ENCODE assay signal across 8 mouse cellular contexts in genomic region chr5:100428734-100429343, GRCm38 (mm10). TPM values are rescaled to one million over a fixed set of nuclear protein-coding genes. Genes with fewer than 3 reads are reported as not detected.
DNase-seq lines count a peak whose midpoint lies in the region; ATAC-seq and TF ChIP-seq lines count a peak whose summit lies in the region.

No protein-coding gene starts in this region.

- no peaks in the 10 kb centered on the region for H3K27me3 ChIP-seq in C2C12 (ENCODE audit: control insufficient read depth, insufficient read depth, insufficient read length)
- no peaks in the 10 kb centered on the region for H3K27me3 ChIP-seq in erythroblast, embryonic 14.5 days (ENCODE audit: control insufficient read depth)
- no peaks in the 10 kb centered on the region for H3K27me3 ChIP-seq in liver, embryonic 11.5 days (replicated peaks; ENCODE audit: control insufficient read depth, insufficient read depth, low read length)
- H3K27me3 ChIP-seq in stomach, embryonic 16.5 days (ENCODE audit: control insufficient read depth, insufficient read depth, low read length), result no peaks in the 10 kb centered on the region

- H3K79me3 ChIP-seq in C2C12 (ENCODE audit: low read depth), result peaks cover 60% of the 10 kb centered on the region

- peak overlapping the region; percentile 99 for H3ac ChIP-seq in C2C12 (ENCODE audit: control insufficient read depth, insufficient read length, low read depth)

- peaks cover 57% of the 10 kb centered on the region for H3K4me1 ChIP-seq in erythroblast, embryonic 14.5 days (ENCODE audit: control insufficient read depth)
- peaks cover 40% of the 10 kb centered on the region for H3K4me1 ChIP-seq in liver, embryonic 11.5 days (replicated peaks; ENCODE audit: control insufficient read depth, insufficient read depth, low read length)
- H3K4me1 ChIP-seq in stomach, embryonic 16.5 days (ENCODE audit: control insufficient read depth, insufficient read depth, low read length), result peaks cover 32% of the 10 kb centered on the region

- H3K36me3 ChIP-seq in C2C12 (ENCODE audit: control insufficient read depth, insufficient read depth), result peaks cover 52% of the 10 kb centered on the region
- H3K36me3 ChIP-seq in erythroblast, embryonic 14.5 days (ENCODE audit: control insufficient read depth), result peaks cover 58% of the 10 kb centered on the region
- H3K36me3 ChIP-seq in liver, embryonic 11.5 days (ENCODE audit: control insufficient read depth, insufficient read depth, low read length), result peaks cover 30% of the 10 kb centered on the region
- H3K36me3 ChIP-seq in stomach, embryonic 16.5 days (ENCODE audit: control insufficient read depth, insufficient read depth, low read length), result peaks cover 14% of the 10 kb centered on the region; the same call in 1 of the 2 replicates

- H3K4me2 ChIP-seq in liver, embryonic 11.5 days, result peak overlapping the region; percentile 97
- peak overlapping the region; percentile 75 for H3K4me2 ChIP-seq in stomach, embryonic 16.5 days (ENCODE audit: low read depth, low read length)

- H3K27ac ChIP-seq in liver, embryonic 11.5 days (ENCODE audit: low read depth, low read length), result peak overlapping the region; percentile 86
- H3K27ac ChIP-seq in stomach, embryonic 16.5 days (ENCODE audit: low read length), result peak overlapping the region; percentile 91

- peak overlapping the region; percentile 46 for H3K4me3 ChIP-seq in C2C12 (ENCODE audit: insufficient read depth, poor library complexity, severe bottlenecking)
- H3K4me3 ChIP-seq in erythroblast, embryonic 14.5 days (replicated peaks), result peak overlapping the region; percentile 77
- peak overlapping the region; percentile 76 for H3K4me3 ChIP-seq in liver, embryonic 11.5 days (ENCODE audit: low read depth, low read length)
- peak overlapping the region; percentile 75 for H3K4me3 ChIP-seq in stomach, embryonic 16.5 days (replicated peaks; ENCODE audit: low read length)

- peak; percentile 5 for ATAC-seq in frontal cortex, adult (ENCODE audit: low TSS enrichment)
- peak; percentile 39 for ATAC-seq in liver, embryonic 11.5 days (replicated peaks; ENCODE audit: low FRiP score)
- ATAC-seq in stomach, embryonic 16.5 days (ENCODE audit: insufficient read depth, low FRiP score), result peak; percentile 39

- no peaks in the 10 kb centered on the region for H3K9me3 ChIP-seq in erythroblast, embryonic 14.5 days (ENCODE audit: control insufficient read depth, low read length)
- no peaks in the 10 kb centered on the region for H3K9me3 ChIP-seq in liver, embryonic 11.5 days (ENCODE audit: control insufficient read depth, low read length)
- no peaks in the 10 kb centered on the region for H3K9me3 ChIP-seq in stomach, embryonic 16.5 days (replicated peaks; ENCODE audit: control insufficient read depth, low read length)

- peak overlapping the region; percentile 95 for H3K9ac ChIP-seq in liver, embryonic 11.5 days (ENCODE audit: low read depth, low read length)
- H3K9ac ChIP-seq in stomach, embryonic 16.5 days (ENCODE audit: low read length), result peak overlapping the region; percentile 84

- no peak for DNase-seq in frontal cortex, adult 2 months (ENCODE audit: extremely low spot score in 1 of 2, low spot score in 1 of 2)
- DNase-seq in liver, embryonic 11.5 days (ENCODE audit: low spot score), result no peak
- no peak for DNase-seq in urinary bladder, postnatal 36 days (ENCODE audit: low spot score in 2 of 2)
- no peak for DNase-seq in cerebellum, adult 18-20 months

- peaks cover 77% of the 10 kb centered on the region for H3K79me2 ChIP-seq in C2C12 (ENCODE audit: control insufficient read depth, insufficient read depth)

- no peak for TF ChIP-seq CTCF in C2C12 (IDR thresholded peaks at IDR 0.05; ENCODE audit: control insufficient read depth, insufficient read depth, insufficient read length)

- WGBS in liver, embryonic 11.5 days, result under 1% methylated on average over 20 of the region's 20 CpGs
- WGBS in stomach, embryonic 16.5 days, result under 1% methylated on average over 20 of the region's 20 CpGs

TF ChIP-seq in C2C12, 6 proteins besides CTCF, POLR2A, EP300 and RAD21:
- TF ChIP-seq CEBPB (IDR thresholded peaks at IDR 0.05; ENCODE audit: low read depth) (no peak), MYOD1 (IDR thresholded peaks at IDR 0.05; ENCODE audit: control insufficient read depth, insufficient read length, low read depth) (no peak), USF1 (IDR thresholded peaks at IDR 0.05; ENCODE audit: low read depth) (no peak), MYOG (IDR thresholded peaks at IDR 0.05; ENCODE audit: control insufficient read depth, extremely low read depth, insufficient read length) (no peak), FOSL1 (IDR thresholded peaks at IDR 0.05; ENCODE audit: insufficient read depth, low read length, poor library complexity, severe bottlenecking) (no peak), MAX (IDR thresholded peaks at IDR 0.05) (no peak)

RNA-seq across cellular contexts. Expression of gene Sec31a, which starts 12.8 kb away (rescaled TPM):
- polyA plus RNA-seq in frontal cortex, adult 2 months (2012; rRNA removed), result 123 and 126 TPM in 2 replicates
- polyA plus RNA-seq in C2C12 (2012; fragmentation: generic; extraction: Trizol), result 183 TPM
- polyA plus RNA-seq in erythroblast, embryonic 14.5 days (2012), result 1.6 and 1.7 TPM in 2 replicates
- 125 and 131 TPM in 2 replicates for polyA plus RNA-seq in liver, embryonic 11.5 days (2014; fragmentation: Nextera tagmentation; extraction: Ambion mirVana)
- 189 and 205 TPM in 2 replicates for polyA plus RNA-seq in stomach, embryonic 16.5 days (2015; fragmentation: Nextera tagmentation; extraction: Ambion mirVana)

Comparison
In these comparisons a context has a peak if more than half of its experiments do, and no peak if none do; other contexts are left out.
1. RNA of gene Sec31a, which starts 12.8 kb away (polyA plus RNA-seq): 189 to 205 TPM in stomach, embryonic 16.5 days, 183 TPM in C2C12 (single experiment), 125 to 131 TPM in liver, embryonic 11.5 days and 123 to 126 TPM in frontal cortex, adult 2 months; 1.6 to 1.7 TPM in erythroblast, embryonic 14.5 days; every median in the first group is over 10 times any median in the second.
2. Peak in every context shown above with its lines, with median percentiles within 50 percentile points of each other: ATAC-seq and H3K4me3 ChIP-seq.